Mouse (Mus musculus) limb, embryonic 14.5 days (tissue): ENCODE measurements around the gene Rap1gap2. TPM values are rescaled to one million over a fixed set of nuclear protein-coding genes. Genes with fewer than 3 reads are reported as not detected.
A peak's percentile ranks its signal among the peaks of the same experiment; 100 is the strongest.

Source experiments
- ATAC-seq: fragments of 200-750 bp; cut with Nextera tagmentation; 2 replicates; pipeline ENCODE4 v1.8.0; 2017; ENCODE audit warnings: low read depth, moderate number of reproducible peaks, moderate TSS enrichment; ENCODE audit not compliant: low FRiP score
- DNase-seq: peaks from one replicate; pipeline ENCODE4 v3.0.0-alpha.2; 2015; ENCODE audit warnings: low spot score
- H3K27ac ChIP-seq: fragments of 300-500 bp; sonication (generic); replicated peaks from 2 replicates; pipeline ENCODE4 v1.5.1; 2014; ENCODE audit warnings: low read depth, mild to moderate bottlenecking, low read length, moderate library complexity, mixed read lengths
- H3K27me3 ChIP-seq: fragments of 300-500 bp; sonication (generic); 2 replicates; pipeline ENCODE4 v1.6.1; 2014; ENCODE audit warnings: low read length, mixed read lengths; ENCODE audit not compliant: control insufficient read depth, insufficient read depth
- H3K36me3 ChIP-seq: fragments of 300-500 bp; sonication (generic); 2 replicates; pipeline ENCODE4 v1.6.1; 2014; ENCODE audit warnings: mild to moderate bottlenecking, low read length, moderate library complexity, mixed read lengths; ENCODE audit not compliant: control insufficient read depth, insufficient read depth
- H3K4me1 ChIP-seq: fragments of 300-500 bp; sonication (generic); 2 replicates; pipeline ENCODE4 v1.6.1; 2014; ENCODE audit warnings: antibody characterized with exemption, low read length, mixed read lengths; ENCODE audit not compliant: control insufficient read depth, insufficient read depth
- H3K4me2 ChIP-seq: fragments of 300-500 bp; sonication (generic); replicated peaks from 2 replicates; pipeline ENCODE4 v1.6.1; 2014; ENCODE audit warnings: low read depth, mild to moderate bottlenecking, low read length, moderate library complexity; ENCODE audit not compliant: severe bottlenecking
- H3K4me3 ChIP-seq: fragments of 300-500 bp; sonication (generic); replicated peaks from 2 replicates; pipeline ENCODE4 v1.5.1; 2014; ENCODE audit warnings: low read length
- H3K9ac ChIP-seq: fragments of 300-500 bp; sonication (generic); 2 replicates; pipeline ENCODE4 v1.6.1; 2014; ENCODE audit warnings: mild to moderate bottlenecking, low read depth, low read length, moderate library complexity; ENCODE audit not compliant: severe bottlenecking
- H3K9me3 ChIP-seq: fragments of 300-500 bp; sonication (generic); 2 replicates; pipeline ENCODE4 v1.6.1; 2016; ENCODE audit warnings: low read length; ENCODE audit not compliant: control insufficient read depth
- POLR2A ChIP-seq: fragments of 200-500 bp; IDR thresholded peaks from 2 replicates; pipeline ENCODE4 v1.8.0; 2012; ENCODE audit warnings: inconsistent platforms, mild to moderate bottlenecking, moderate library complexity, borderline replicate concordance; ENCODE audit not compliant: insufficient read depth, insufficient read length; ENCODE audit errors: extremely low read depth
- WGBS: fragments of 180-500 bp; shearing (Covaris S2); extraction: QIAGEN DNeasy Blood & Tissue Kit; methylation state at CpG from one replicate; pipeline ENCODE4 v1.1.7; 2014; 5-methylcytosine and 5-hydroxymethylcytosine counted together
- polyA plus RNA-seq, 2 experiments: library from polyadenylated mRNA; depleted of rRNA in 1 of 2; stranded (reverse) in 1 of 2; unstranded in 1 of 2; fragments of >200 nt; fragmentation: Nextera tagmentation in 1 of 2; extraction: Ambion mirVana in 1 of 2; gene quantifications; 2 replicates each; pipeline versions ENCODE4 v1.2.1 to v1.2.3; 2012 to 2014

Gene Rap1gap2
- polyA plus RNA-seq, 2 experiments = 1.1 to 4.1 TPM

DNA sequence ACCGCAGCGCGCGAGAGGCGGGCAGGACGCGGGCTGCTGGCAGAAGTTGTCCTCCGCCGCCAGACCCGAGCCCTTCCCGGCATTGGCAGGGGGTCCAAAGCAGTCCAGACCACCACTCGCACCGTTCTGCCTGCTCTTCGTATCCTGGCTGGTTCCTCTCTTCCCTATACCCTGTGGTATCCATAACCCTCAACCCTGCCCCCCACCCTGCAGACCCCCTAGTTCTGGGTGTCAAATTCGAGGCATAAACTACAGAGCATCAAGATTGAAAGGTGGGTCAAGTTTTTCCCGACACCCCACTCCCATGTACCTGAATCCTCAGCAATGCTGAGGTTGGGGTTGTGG is 9.2 kb upstream of the Rap1gap2 start:
- Histone ChIP-seq H3K9ac (no peak overlapping the region), H3K4me2 (peak overlapping the region; percentile 41), H3K36me3 (no peaks in the 10 kb centered on the region), H3K27me3 (peaks cover 23% of the 10 kb centered on the region), H3K4me1 (no peaks in the 10 kb centered on the region), H3K27ac (no peak overlapping the region), H3K4me3 (peak overlapping the region; percentile 25), H3K9me3 (no peaks in the 10 kb centered on the region)
- WGBS = 3% methylated on average over 16 of the region's 16 CpGs
- no peak for TF ChIP-seq POLR2A
- ATAC-seq (no peak), DNase-seq (no peak)

DNA sequence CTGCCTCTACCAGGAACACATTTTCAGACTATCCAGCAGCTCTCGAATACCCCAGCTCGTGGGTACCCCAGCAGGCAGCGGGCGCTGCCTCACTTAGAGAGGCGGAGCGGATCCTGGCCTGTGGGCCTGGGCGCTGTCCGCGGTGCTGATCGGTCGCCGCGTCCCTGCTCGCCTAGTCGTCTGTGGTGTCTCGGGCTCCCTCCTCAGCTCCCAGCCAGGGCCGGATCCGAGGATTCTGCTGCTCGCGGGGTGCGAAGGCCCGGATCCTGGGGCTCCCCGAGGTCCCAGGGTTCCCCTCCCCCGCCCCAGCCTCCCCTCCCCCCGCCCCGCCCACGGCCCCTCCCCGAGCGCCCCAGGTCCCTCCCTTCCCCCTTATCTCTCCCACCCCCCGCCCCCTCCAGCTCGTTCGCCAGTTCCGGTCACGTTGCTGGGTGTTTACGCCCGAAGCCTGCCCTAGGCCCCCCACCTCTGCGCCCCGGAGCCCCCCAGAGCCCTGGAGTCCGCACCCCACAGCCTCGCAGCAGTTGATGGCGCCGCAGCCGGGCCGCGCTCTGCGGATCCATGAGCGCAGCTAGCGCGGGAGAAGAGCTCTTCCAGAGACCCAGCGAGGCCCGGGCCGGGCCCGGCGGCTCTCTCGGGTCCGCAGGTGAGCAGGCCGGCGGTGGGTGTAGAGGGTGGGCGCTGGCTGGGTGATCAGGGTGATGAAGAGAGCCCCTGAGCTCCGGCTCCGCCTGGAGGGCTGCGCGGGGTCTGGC is 8.7 kb upstream of the Rap1gap2 start, which contains the start of gene Ccdc92b:
Gene Ccdc92b, plus strand, starts transcription at position 405 of the 755 bp plus-strand sequence.
- 1% methylated on average over 48 of the region's 63 CpGs for WGBS
- H3K9ac ChIP-seq = no peak within 1 kb of the TSS
- H3K36me3 ChIP-seq = no peaks in the 10 kb centered on the region
- no peak within 1 kb of the TSS for H3K27ac ChIP-seq
- H3K27me3 ChIP-seq = peaks cover 23% of the 10 kb centered on the region
- peak; percentile 86 for DNase-seq
- H3K9me3 ChIP-seq = no peaks in the 10 kb centered on the region
- ATAC-seq = peak; percentile 74
- no peaks in the 10 kb centered on the region for H3K4me1 ChIP-seq
- peak within 1 kb of the TSS; percentile 25 for H3K4me3 ChIP-seq
- peak within 1 kb of the TSS; percentile 41 for H3K4me2 ChIP-seq
- no peak for TF ChIP-seq POLR2A

DNA sequence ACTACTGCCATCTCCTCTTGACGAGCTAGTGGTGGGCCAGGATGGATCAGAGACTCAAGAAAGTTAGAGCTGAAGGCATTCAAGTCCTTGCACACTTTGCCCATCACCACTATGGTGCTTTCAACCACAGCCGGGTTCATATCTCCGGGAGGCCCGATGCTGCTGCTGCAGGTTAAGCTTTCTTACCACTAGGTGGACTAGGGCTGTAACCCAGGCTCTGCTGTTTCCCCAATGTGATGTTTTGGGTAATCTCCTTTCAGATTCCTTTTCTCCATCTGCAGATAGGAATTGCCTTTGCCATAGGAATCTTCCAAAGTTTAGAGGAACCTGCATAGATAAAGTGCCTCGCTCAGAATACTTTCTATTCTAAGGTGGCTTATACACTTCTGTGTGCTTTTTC is 4.9 kb upstream of the Rap1gap2 start:
- no peak for DNase-seq
- H3K27me3 ChIP-seq = peaks cover 28% of the 10 kb centered on the region
- H3K27ac ChIP-seq = no peak overlapping the region
- no peaks in the 10 kb centered on the region for H3K9me3 ChIP-seq
- H3K4me1 ChIP-seq = no peaks in the 10 kb centered on the region
- ATAC-seq = no peak
- no peak overlapping the region for H3K4me3 ChIP-seq
- 54% methylated on average over 5 of the region's 5 CpGs for whole genome bisulfite sequencing
- TF ChIP-seq POLR2A = no peak
- no peaks in the 10 kb centered on the region for H3K36me3 ChIP-seq
- no peak overlapping the region for H3K9ac ChIP-seq
- no peak overlapping the region for H3K4me2 ChIP-seq

DNA sequence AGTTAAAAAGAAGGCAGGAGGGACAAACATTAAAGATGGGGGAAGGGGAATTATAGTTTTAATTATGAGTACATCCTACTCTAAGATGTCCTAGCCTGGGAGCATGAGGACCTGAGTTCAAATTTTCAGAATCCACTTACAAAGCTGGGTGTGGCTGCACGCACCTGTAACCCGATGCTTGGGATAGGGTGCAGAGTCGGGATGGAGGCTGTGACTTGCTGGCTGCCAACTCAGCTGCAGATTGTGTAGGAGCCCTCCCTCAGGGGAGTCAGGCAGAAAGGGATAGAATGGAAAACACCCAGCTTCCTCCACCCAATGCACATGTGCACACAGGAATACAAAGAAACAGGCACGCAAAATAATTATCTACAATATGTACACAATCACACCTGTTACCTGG is 2.7 kb upstream of the Rap1gap2 start:
- Histone ChIP-seq H3K4me2 (no peak overlapping the region), H3K9me3 (no peaks in the 10 kb centered on the region), H3K27ac (no peak overlapping the region), H3K27me3 (peaks cover 24% of the 10 kb centered on the region), H3K9ac (no peak overlapping the region), H3K4me1 (no peaks in the 10 kb centered on the region), H3K36me3 (no peaks in the 10 kb centered on the region), H3K4me3 (no peak overlapping the region)
- DNase-seq (no peak), ATAC-seq (no peak)
- WGBS = 63% methylated on average over 4 of the region's 4 CpGs
- no peak for TF ChIP-seq POLR2A

DNA sequence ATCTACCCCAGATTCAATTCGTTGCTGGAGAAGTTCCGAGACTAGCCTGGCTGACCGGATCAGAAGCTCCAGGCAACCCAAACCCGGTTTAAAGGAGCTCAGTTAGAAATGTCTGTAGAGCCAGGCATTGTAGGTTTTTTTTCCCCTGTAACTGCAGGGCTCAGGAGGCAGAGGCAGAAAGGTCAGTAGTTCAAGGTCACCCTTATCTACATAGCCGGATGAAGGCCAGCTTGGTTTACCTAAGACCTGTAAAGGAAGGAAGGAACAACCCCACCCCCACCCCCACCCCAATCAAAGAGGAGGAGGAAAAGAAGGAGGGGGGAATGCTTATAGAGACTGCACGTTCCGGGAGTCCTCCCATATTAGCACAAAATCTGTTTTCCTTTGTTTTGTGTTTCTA is 722 bp upstream of the Rap1gap2 start:
- H3K9ac ChIP-seq = no peak overlapping the region
- TF ChIP-seq POLR2A = no peak
- no peak overlapping the region for H3K4me3 ChIP-seq
- no peak overlapping the region for H3K27ac ChIP-seq
- no peaks in the 10 kb centered on the region for H3K9me3 ChIP-seq
- peaks cover 24% of the 10 kb centered on the region for H3K27me3 ChIP-seq
- WGBS = 17% methylated on average over 7 of the region's 7 CpGs
- H3K36me3 ChIP-seq = no peaks in the 10 kb centered on the region
- DNase-seq (no peak), ATAC-seq (no peak)
- H3K4me1 ChIP-seq = no peaks in the 10 kb centered on the region
- no peak overlapping the region for H3K4me2 ChIP-seq
